ENCODE assay signal across 8 mouse cellular contexts in genomic region chr5:121220732-121221301, GRCm38 (mm10). TPM values are rescaled to one million over a fixed set of nuclear protein-coding genes. Genes with fewer than 3 reads are reported as not detected.
DNase-seq lines count a peak whose midpoint lies in the region; ATAC-seq and TF ChIP-seq lines count a peak whose summit lies in the region.

No protein-coding gene starts in this region.

- peaks cover 16% of the 10 kb centered on the region; the same call in 1 of the 2 replicates for H3K79me2 ChIP-seq in liver, adult 2 months (ENCODE audit: control insufficient read depth, insufficient read depth, low read length)

- WGBS in kidney, embryonic 14.5 days: under 1% methylated on average over 34 of the region's 38 CpGs
- under 1% methylated on average over 29 of the region's 38 CpGs for WGBS in forebrain, embryonic 11.5 days
- 1% methylated on average over 27 of the region's 38 CpGs for WGBS in hindbrain, postnatal 0 days
- WGBS in liver, adult 2 months: under 1% methylated on average over 37 of the region's 38 CpGs
- WGBS in midbrain, postnatal 0 days: 0% methylated on average over 25 of the region's 38 CpGs

- peak overlapping the region; percentile 90 for H3K9ac ChIP-seq in kidney, embryonic 14.5 days (ENCODE audit: low read depth, low read length)
- H3K9ac ChIP-seq in forebrain, embryonic 11.5 days (ENCODE audit: low read length): peak overlapping the region; percentile 86
- peak overlapping the region; percentile 94 for H3K9ac ChIP-seq in hindbrain, postnatal 0 days (replicated peaks; ENCODE audit: low read length)
- H3K9ac ChIP-seq in liver, adult 2 months (ENCODE audit: low read depth, low read length): peak overlapping the region; percentile 89
- peak overlapping the region; percentile 98 for H3K9ac ChIP-seq in midbrain, postnatal 0 days (replicated peaks; ENCODE audit: low read length, poor library complexity, severe bottlenecking)

- no peak for TF ChIP-seq POLR2A in liver, adult 2 months (IDR thresholded peaks at IDR 0.05; ENCODE audit: extremely low read depth, insufficient read depth, low read length)

- H3K9me3 ChIP-seq in kidney, embryonic 14.5 days (ENCODE audit: control insufficient read depth, low read length): no peaks in the 10 kb centered on the region
- no peaks in the 10 kb centered on the region for H3K9me3 ChIP-seq in forebrain, embryonic 11.5 days (ENCODE audit: control insufficient read depth, low read length)
- H3K9me3 ChIP-seq in hindbrain, postnatal 0 days (ENCODE audit: low read length): no peaks in the 10 kb centered on the region
- no peaks in the 10 kb centered on the region for H3K9me3 ChIP-seq in midbrain, postnatal 0 days (ENCODE audit: low read length)

- H3K27ac ChIP-seq in kidney, embryonic 14.5 days (ENCODE audit: low read depth, low read length): peak overlapping the region; percentile 24; the same call in 1 of the 2 replicates
- H3K27ac ChIP-seq in forebrain, embryonic 11.5 days (ENCODE audit: low read depth, low read length): peak overlapping the region; percentile 75
- peak overlapping the region; percentile 92 for H3K27ac ChIP-seq in hindbrain, postnatal 0 days
- peak overlapping the region; percentile 67 for H3K27ac ChIP-seq in liver, adult 2 months (replicated peaks; ENCODE audit: insufficient read depth, low read depth, low read length)
- peak overlapping the region; percentile 96 for H3K27ac ChIP-seq in midbrain, postnatal 0 days (ENCODE audit: low read depth, low read length)

- no peak for TF ChIP-seq CTCF in hindbrain, postnatal 0 days (IDR thresholded peaks at IDR 0.05; ENCODE audit: low read depth)
- TF ChIP-seq CTCF in liver, adult 2 months (IDR thresholded peaks at IDR 0.05; ENCODE audit: low read depth, low read length): no peak
- no peak for TF ChIP-seq CTCF in midbrain, postnatal 0 days (IDR thresholded peaks at IDR 0.05)

- peak overlapping the region; percentile 76 for H3K4me2 ChIP-seq in kidney, embryonic 14.5 days (replicated peaks; ENCODE audit: low read depth, low read length)
- H3K4me2 ChIP-seq in forebrain, embryonic 11.5 days (ENCODE audit: low read depth, low read length, severe bottlenecking): peak overlapping the region; percentile 69
- peak overlapping the region; percentile 85 for H3K4me2 ChIP-seq in hindbrain, postnatal 0 days (ENCODE audit: low read depth, low read length)
- H3K4me2 ChIP-seq in midbrain, postnatal 0 days (ENCODE audit: low read depth, low read length, poor library complexity, severe bottlenecking): peak overlapping the region; percentile 75

- DNase-seq in kidney, adult 18-20 months: no peak
- peak; percentile 74 for DNase-seq in brain, adult 2 months (ENCODE audit: low read depth, low spot score)
- peak; percentile 69 for DNase-seq in forebrain, embryonic 11.5 days (ENCODE audit: low spot score)
- peak; percentile 58 for DNase-seq in hindbrain, postnatal 0 days (ENCODE audit: low spot score)
- DNase-seq in liver, adult 2 months (ENCODE audit: extremely low read depth, low read depth, low spot score): peak; percentile 74
- DNase-seq in midbrain, postnatal 0 days (ENCODE audit: low spot score): peak; percentile 54
- peak; percentile 39 for DNase-seq in yolk sac, embryonic 10.5 days (ENCODE audit: low spot score)

- peak; percentile 48; the same call in 1 of the 2 replicates for ATAC-seq in kidney, embryonic 14.5 days (ENCODE audit: low FRiP score, low TSS enrichment)
- peak; percentile 34 for ATAC-seq in forebrain, embryonic 11.5 days (replicated peaks; ENCODE audit: low FRiP score)
- ATAC-seq in hindbrain, postnatal 0 days: peak; percentile 57
- peak; percentile 57; the same call in 1 of the 2 replicates for ATAC-seq in midbrain, postnatal 0 days (ENCODE audit: low FRiP score)

- H3K36me3 ChIP-seq in kidney, embryonic 14.5 days (ENCODE audit: control insufficient read depth, insufficient read depth, low read length): no peaks in the 10 kb centered on the region
- no peaks in the 10 kb centered on the region for H3K36me3 ChIP-seq in forebrain, embryonic 11.5 days (ENCODE audit: control insufficient read depth, insufficient read depth, low read length)
- H3K36me3 ChIP-seq in hindbrain, postnatal 0 days (ENCODE audit: insufficient read depth, low read length): no peaks in the 10 kb centered on the region
- no peaks in the 10 kb centered on the region for H3K36me3 ChIP-seq in liver, adult 2 months (ENCODE audit: control insufficient read depth, insufficient read depth, low read length)
- no peaks in the 10 kb centered on the region for H3K36me3 ChIP-seq in midbrain, postnatal 0 days (ENCODE audit: insufficient read depth, low read length)

- peak overlapping the region; percentile 92 for H3K4me3 ChIP-seq in kidney, embryonic 14.5 days (ENCODE audit: low read length)
- H3K4me3 ChIP-seq in forebrain, embryonic 11.5 days (ENCODE audit: low read depth, low read length): peak overlapping the region; percentile 96
- peak overlapping the region; percentile 98 for H3K4me3 ChIP-seq in hindbrain, postnatal 0 days (ENCODE audit: low read length)
- H3K4me3 ChIP-seq in liver, adult 2 months (ENCODE audit: insufficient read depth, low read depth, low read length): peak overlapping the region; percentile 87
- peak overlapping the region; percentile 94 for H3K4me3 ChIP-seq in midbrain, postnatal 0 days (ENCODE audit: low read depth, low read length)

- no peaks in the 10 kb centered on the region for H3K27me3 ChIP-seq in kidney, embryonic 14.5 days (ENCODE audit: control insufficient read depth, insufficient read depth, low read length)
- no peaks in the 10 kb centered on the region for H3K27me3 ChIP-seq in forebrain, embryonic 11.5 days (ENCODE audit: control insufficient read depth, insufficient read depth, low read length)
- H3K27me3 ChIP-seq in hindbrain, postnatal 0 days (ENCODE audit: insufficient read depth, low read length): no peaks in the 10 kb centered on the region
- H3K27me3 ChIP-seq in liver, adult 2 months (ENCODE audit: control insufficient read depth, insufficient read depth, low read length): no peaks in the 10 kb centered on the region
- no peaks in the 10 kb centered on the region for H3K27me3 ChIP-seq in midbrain, postnatal 0 days (ENCODE audit: insufficient read depth, low read length)

- H3K4me1 ChIP-seq in kidney, embryonic 14.5 days (ENCODE audit: control insufficient read depth, insufficient read depth, low read length): 0 out of 2 replicates have a peak, but pooled peaks cover 3% of the 10 kb centered on the region
- peaks cover 2% of the 10 kb centered on the region for H3K4me1 ChIP-seq in forebrain, embryonic 11.5 days (replicated peaks; ENCODE audit: control insufficient read depth, insufficient read depth, low read length)
- 0 out of 2 replicates have a peak, but pooled peaks cover 5% of the 10 kb centered on the region for H3K4me1 ChIP-seq in hindbrain, postnatal 0 days (ENCODE audit: insufficient read depth, low read length)
- peaks cover 4% of the 10 kb centered on the region; the same call in 1 of the 2 replicates for H3K4me1 ChIP-seq in liver, adult 2 months (ENCODE audit: control insufficient read depth, insufficient read depth, low read length)
- no peaks in the 10 kb centered on the region for H3K4me1 ChIP-seq in midbrain, postnatal 0 days (ENCODE audit: insufficient read depth, low read length)

RNA-seq across cellular contexts. Expression of gene Hectd4, which starts 0.8 kb away (rescaled TPM):
- 6.2 and 8.0 TPM in 2 replicates for polyA plus RNA-seq in kidney, embryonic 14.5 days (2014; fragmentation: Nextera tagmentation; extraction: Ambion mirVana)
- 11.5 and 13.4 TPM in 2 replicates for polyA plus RNA-seq in forebrain, embryonic 11.5 days (2014; fragmentation: Nextera tagmentation; extraction: Ambion mirVana)
- total RNA-seq in hindbrain, postnatal 0 days (2014; rRNA removed): 103 and 107 TPM in 2 replicates
- polyA plus RNA-seq in hindbrain, postnatal 0 days (2015; fragmentation: Nextera tagmentation; extraction: Ambion mirVana): 15.1 and 15.9 TPM in 2 replicates
- total RNA-seq in liver, adult 2 months (2014; rRNA removed): 9.7 and 10.0 TPM in 2 replicates
- 5.5 and 7.6 TPM in 2 replicates for polyA plus RNA-seq in liver, adult 2 months (2012; rRNA removed)
- total RNA-seq in midbrain, postnatal 0 days (2014; rRNA removed): 141 and 153 TPM in 2 replicates
- 16.4 and 17.9 TPM in 2 replicates for polyA plus RNA-seq in midbrain, postnatal 0 days (2015; fragmentation: Nextera tagmentation; extraction: Ambion mirVana)

RNA-seq across cellular contexts. Expression of gene Rpl6, which starts 16.5 kb away (rescaled TPM):
- 738 and 891 TPM in 2 replicates for polyA plus RNA-seq in kidney, embryonic 14.5 days (2014; fragmentation: Nextera tagmentation; extraction: Ambion mirVana)
- 586 and 620 TPM in 2 replicates for polyA plus RNA-seq in forebrain, embryonic 11.5 days (2014; fragmentation: Nextera tagmentation; extraction: Ambion mirVana)
- total RNA-seq in hindbrain, postnatal 0 days (2014; rRNA removed): 343 and 354 TPM in 2 replicates
- polyA plus RNA-seq in hindbrain, postnatal 0 days (2015; fragmentation: Nextera tagmentation; extraction: Ambion mirVana): 359 and 380 TPM in 2 replicates
- 135 and 163 TPM in 2 replicates for total RNA-seq in liver, adult 2 months (2014; rRNA removed)
- polyA plus RNA-seq in liver, adult 2 months (2012; rRNA removed): 122 and 146 TPM in 2 replicates
- 463 and 476 TPM in 2 replicates for total RNA-seq in midbrain, postnatal 0 days (2014; rRNA removed)
- 360 and 362 TPM in 2 replicates for polyA plus RNA-seq in midbrain, postnatal 0 days (2015; fragmentation: Nextera tagmentation; extraction: Ambion mirVana)

RNA-seq across cellular contexts. Expression of gene Ptpn11, which starts 29.6 kb away (rescaled TPM):
- polyA plus RNA-seq in kidney, embryonic 14.5 days (2014; fragmentation: Nextera tagmentation; extraction: Ambion mirVana): 21.2 and 26.5 TPM in 2 replicates
- polyA plus RNA-seq in forebrain, embryonic 11.5 days (2014; fragmentation: Nextera tagmentation; extraction: Ambion mirVana): 27.4 and 28.6 TPM in 2 replicates
- 47.5 and 54.7 TPM in 2 replicates for total RNA-seq in hindbrain, postnatal 0 days (2014; rRNA removed)
- polyA plus RNA-seq in hindbrain, postnatal 0 days (2015; fragmentation: Nextera tagmentation; extraction: Ambion mirVana): 27.9 and 28.4 TPM in 2 replicates
- 23.1 and 30.3 TPM in 2 replicates for total RNA-seq in liver, adult 2 months (2014; rRNA removed)
- polyA plus RNA-seq in liver, adult 2 months (2012; rRNA removed): 15.6 and 17.0 TPM in 2 replicates
- 53.9 and 54.4 TPM in 2 replicates for total RNA-seq in midbrain, postnatal 0 days (2014; rRNA removed)
- 23.1 and 24.8 TPM in 2 replicates for polyA plus RNA-seq in midbrain, postnatal 0 days (2015; fragmentation: Nextera tagmentation; extraction: Ambion mirVana)

Comparison
In these comparisons a context has a peak if more than half of its experiments do, and no peak if none do; other contexts are left out.
1. H3K27ac ChIP-seq: peak in every context shown above with its lines; median percentile 96 in midbrain, postnatal 0 days; 92 in hindbrain, postnatal 0 days; 75 in forebrain, embryonic 11.5 days; 67 in liver, adult 2 months; 24 in kidney, embryonic 14.5 days.